Mouse (Mus musculus) MN1 (cell line): Measurements from ENCODE around the gene Plekha7.

ENCODE experiments used
- DNase-seq: peaks from one replicate; pipeline ENCODE4 v3.0.0-alpha.2; 2016; ENCODE audit warnings: low spot score

The Plekha7 gene

GRCm38 (mm10) chr7:116247377-116247729 is 60.8 kb downstream of the Plekha7 start:
- DNase-seq: peak; percentile 17

- peak; percentile 43 for DNase-seq
Observed at GRCm38 (mm10) chr7:116246696-116247376, 61.3 kb downstream of the Plekha7 start.

GRCm38 (mm10) chr7:116245815-116246695 is 62.1 kb downstream of the Plekha7 start:
- peak; percentile 82 for DNase-seq

DNA sequence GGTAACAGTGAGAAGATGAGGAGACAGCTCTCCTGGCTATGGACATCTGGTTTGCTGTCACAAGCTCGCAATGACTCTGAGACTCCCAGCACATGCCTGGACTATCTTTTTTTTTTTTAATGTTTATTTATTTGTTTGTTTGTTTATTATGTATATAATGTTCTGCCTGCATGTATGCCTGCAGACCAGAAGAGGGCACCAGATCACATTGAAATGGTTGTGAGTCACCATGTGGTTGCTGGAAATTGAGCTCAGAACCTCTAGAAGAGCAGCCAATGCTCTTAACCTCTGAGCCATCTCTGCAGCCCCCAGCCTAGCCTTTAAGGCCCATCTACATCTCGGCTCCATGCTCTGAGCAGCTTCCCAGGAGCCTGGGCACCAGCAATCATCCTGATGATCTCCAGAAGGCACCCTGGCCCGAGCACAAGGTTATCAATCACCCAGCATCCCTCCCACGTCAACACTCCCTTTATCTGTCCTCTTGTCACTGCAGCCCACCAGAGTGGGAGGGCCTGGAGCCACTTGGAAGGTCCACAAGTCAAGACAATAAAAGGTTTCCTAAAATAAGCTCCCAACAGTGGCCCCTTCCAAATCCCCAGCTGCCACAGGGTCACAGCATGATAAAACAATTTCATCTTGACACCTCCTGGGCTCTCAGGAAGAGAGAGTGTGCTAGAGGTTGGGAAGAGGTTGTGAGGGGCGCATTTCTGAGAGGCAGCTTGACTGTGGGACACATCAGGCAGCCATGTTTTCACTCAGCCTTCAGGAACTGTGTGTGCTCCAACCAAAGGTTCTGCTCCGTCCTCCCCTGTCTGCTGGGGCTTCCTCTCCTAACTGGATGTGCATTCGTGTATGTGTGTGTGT is 63.6 kb downstream of the Plekha7 start:
- peak; percentile 51 for DNase-seq

GRCm38 (mm10) chr7:116242810-116243209 is 65.4 kb downstream of the Plekha7 start:
- DNase-seq: no peak

GRCm38 (mm10) chr7:116241601-116242000 is 66.6 kb downstream of the Plekha7 start:
- no peak for DNase-seq

DNA sequence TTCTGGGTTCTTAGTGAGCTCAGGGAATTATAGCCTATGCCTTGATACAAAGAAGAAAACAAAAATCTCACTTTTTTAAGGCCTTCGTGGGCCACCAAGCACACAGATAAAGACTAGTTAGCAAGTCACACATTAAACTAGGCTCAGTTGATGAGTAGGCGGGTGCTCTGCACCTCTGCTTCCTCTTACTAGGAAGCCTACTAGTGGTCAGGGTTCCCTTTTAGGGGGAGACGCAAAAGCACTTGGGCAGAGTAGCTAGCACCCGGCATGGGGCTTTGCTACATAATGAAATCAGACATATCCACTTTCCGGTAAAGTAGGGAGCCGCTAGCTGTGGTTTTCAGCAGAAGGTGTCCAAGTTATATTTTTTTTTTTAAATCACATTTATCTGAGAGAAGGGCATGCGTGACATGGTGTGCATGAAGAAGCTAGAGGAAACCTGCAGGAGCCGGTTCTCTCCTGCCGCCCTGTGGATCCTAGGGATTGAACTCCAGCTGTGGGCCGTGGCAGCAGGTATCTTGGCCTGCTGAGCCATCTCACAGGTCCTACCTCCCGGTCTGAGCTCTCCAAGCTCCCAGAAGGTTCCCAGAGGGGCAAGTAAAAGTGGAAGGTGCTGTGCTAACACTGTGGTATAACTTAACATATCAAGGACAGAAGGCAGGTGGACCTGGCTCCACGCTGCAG is 67.2 kb downstream of the Plekha7 start:
- DNase-seq: no peak

GRCm38 (mm10) chr7:116240353-116240752 is 67.8 kb downstream of the Plekha7 start:
- DNase-seq: no peak

GRCm38 (mm10) chr7:116238320-116238719 is 69.9 kb downstream of the Plekha7 start:
- no peak for DNase-seq

- DNase-seq: no peak
Observed at GRCm38 (mm10) chr7:116237157-116237981, 70.8 kb downstream of the Plekha7 start.

DNA sequence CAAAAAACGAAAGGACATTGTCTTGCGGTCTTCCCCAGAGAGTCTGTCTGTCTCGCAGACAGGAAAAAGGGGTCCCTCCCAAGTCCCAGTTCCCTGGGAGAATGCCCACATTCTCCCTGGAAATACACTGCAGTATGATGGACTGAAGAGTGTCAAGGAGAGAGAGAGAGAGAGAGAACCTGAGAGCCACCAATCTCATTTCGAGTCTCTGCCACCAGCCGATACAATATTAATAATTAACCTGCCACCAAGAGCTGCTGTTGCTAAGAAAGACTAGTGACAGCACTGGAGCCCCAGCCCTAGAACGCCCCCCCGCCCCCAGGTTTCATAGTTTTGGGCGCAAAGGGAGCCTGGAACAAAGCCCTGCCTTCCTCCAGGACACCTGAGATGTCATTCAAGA is 71.6 kb downstream of the Plekha7 start:
- DNase-seq: no peak

DNA sequence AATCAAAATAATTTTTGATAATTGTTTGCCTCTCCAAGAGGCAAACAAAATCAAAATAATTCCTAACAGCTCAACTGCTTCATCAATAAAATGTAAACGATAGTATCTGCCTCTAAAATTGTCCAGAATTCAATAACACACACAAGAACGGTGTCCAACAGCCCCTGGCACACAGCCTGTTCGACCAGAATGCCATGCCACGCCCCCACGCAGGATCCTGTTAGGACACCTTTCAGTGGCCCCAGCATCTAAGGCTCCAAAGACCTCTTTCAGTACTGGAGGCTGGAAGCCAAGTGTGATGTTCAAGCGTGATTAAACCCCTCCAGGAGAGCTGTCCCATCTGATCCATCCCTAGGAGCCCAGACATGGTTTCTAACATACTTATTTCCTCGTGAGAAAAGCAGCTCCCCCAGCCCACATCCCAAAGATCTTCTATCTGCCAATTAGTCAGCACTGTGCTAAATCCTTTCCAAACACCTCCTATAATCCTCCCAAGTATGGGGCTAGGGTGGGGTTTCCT is 73.8 kb downstream of the Plekha7 start:
- DNase-seq: no peak

DNA sequence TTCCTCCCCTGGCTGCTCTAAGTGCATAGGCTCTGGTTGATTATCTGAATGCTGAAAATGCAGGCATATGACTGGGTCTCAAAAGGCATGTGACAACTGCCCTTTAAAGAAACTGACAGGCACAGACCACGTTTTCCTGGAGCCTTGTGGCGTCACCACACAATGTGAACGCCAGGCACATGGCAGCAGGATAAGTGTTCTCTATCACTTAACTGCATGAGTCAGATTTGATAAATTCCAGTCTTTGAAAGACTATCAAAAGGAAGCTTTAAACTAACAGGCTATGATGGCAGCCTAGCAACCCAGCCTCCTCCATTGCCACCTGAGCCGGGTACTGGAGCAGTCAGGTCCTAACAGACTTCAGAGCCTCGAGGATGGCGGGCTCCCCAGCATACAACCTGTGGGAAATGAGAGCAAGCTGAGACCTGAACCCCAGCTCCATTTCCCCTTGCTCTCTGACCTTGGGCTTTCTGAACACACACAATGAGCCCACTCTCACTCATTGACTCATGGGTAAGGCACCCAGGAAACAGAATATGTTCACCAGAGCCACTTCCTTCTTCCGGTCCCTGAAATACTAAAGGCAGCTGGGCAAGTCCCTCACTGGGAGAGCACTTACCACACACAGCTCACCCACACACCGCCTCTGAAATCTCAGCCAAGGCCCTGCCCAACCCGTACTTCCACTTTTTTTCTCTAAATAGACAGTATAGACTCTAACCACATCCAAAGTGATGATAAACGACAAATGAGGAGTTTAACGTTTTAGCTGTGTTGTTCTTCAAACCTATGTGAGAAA is 77.2 kb downstream of the Plekha7 start:
- no peak for DNase-seq

DNA sequence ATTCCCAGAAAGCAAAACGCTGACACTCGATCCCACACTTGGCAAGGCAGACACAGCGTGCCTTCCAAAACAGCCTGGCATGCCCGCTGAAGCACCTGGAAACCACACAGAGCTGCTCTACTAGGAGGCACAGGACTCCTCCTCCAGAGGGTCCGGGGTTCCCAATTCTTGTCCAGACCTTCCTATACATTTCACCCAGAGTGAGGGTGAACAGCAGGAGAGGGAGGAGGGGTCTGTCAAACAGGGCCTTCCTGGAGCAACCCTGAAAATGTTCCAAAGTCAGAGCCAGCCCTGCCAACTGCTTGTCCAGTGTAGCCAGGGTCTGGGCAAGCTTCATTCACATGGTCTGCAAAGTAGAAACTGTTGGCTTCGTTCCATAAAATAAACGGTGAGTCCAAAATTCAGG is 81.3 kb downstream of the Plekha7 start:
- DNase-seq: no peak

GRCm38 (mm10) chr7:116226316-116226715 is 81.9 kb downstream of the Plekha7 start:
- DNase-seq: no peak

DNA sequence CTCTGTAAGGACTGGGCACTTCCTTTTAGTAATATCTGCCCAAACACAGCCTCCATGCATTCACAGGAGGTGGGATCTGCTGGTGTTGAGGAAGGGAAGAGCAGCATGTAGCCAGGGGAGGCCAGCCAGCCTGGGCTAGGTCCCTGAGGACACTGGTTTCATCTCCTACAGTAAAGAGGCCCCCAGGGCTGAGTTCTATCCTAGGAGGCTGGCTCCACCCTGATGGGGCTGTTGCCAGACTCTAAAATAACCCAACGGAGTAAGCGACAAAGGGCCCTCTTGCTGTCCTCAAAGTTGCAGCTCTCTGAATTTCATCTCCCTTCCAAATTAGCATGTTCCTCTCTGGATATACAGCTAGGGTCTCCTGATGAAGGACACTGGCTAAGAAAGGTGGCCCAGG is 83.6 kb downstream of the Plekha7 start:
- no peak for DNase-seq

GRCm38 (mm10) chr7:116223010-116223783 is 85.0 kb downstream of the Plekha7 start:
- DNase-seq: no peak

DNA sequence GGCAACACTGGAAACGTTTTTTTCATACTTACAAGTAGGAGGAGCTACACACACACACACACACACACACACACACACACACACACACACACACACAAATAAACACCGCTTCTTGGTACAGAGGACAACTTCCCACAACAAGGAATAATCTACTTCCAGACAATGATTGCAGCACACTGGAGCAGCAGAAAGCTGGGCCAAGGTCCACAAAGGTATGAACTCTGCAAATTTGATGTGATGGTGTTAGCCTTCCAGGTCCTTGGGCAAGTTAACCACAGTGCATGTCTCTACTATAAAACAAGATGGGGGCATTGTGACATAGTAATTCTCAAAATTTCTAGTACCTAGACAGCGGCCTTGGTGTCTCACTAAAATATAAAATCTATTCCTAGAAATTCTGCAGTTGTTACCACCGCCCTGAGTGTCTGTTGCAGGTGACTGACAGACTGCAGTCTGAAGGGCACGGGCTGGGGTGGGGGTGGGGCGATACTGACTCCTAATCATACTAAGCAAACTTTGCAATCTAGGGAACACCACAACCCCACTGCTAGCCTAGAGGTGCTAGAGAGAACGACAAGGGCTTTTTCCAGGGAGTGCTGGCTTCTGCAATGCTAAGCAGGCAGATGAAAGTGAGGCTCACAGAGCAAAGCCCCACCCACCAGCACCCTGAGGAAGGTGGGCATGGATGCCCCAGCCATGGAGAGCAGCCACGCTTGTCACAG is 85.7 kb downstream of the Plekha7 start:
- no peak for DNase-seq
